Mouse (Mus musculus) gastrocnemius, postnatal 36 days (tissue): Measurements from ENCODE around the gene Med19. TPM values are rescaled to one million over a fixed set of nuclear protein-coding genes. Genes with fewer than 3 reads are reported as not detected.
"Not testable (repeated sequence)": the region's sequence is repeated elsewhere in the genome, so short reads cannot be mapped to it uniquely, and the experiment has no call there.

Experiments
- DNase-seq, 2 experiments: peaks; one replicate each; pipeline ENCODE4 v3.0.0; 2022
- intact Hi-C: fragments of 180-260 bp; cut with DNase I; formaldehyde crosslinking; loops from one replicate; pipeline ENCODE4 v1.15.1; 2025
- total RNA-seq, 2 experiments: library from RNA; stranded (reverse); gene quantifications; 2 replicates each; pipeline ENCODE4 v1.2.3; 2021

The Med19 gene
- total RNA-seq, 2 experiments from 2014 or later: 5.2 to 6.7 TPM

GRCm38 (mm10) chr2:84662866-84663265, 15.3 kb upstream of the Med19 start:
- intact Hi-C loops: no loop called here
- no peak for DNase-seq

- no peak for DNase-seq
- intact Hi-C loops: no loop called here
Measured at GRCm38 (mm10) chr2:84666081-84666480, 12.1 kb upstream of the Med19 start.

GRCm38 (mm10) chr2:84669828-84670568, 8.2 kb upstream of the Med19 start:
- intact Hi-C loops: no loop called here
- no peak for DNase-seq

GRCm38 (mm10) chr2:84670569-84670933, 7.7 kb upstream of the Med19 start, which contains the start of gene Selenoh:
Selenoh (minus strand) TSS chr2:84670770.
- peak; percentile 49 to 54 for DNase-seq
- intact Hi-C loops: no loop called here

- intact Hi-C loops: not testable (repeated sequence)
Measured at GRCm38 (mm10) chr2:84671535-84671934, 6.7 kb upstream of the Med19 start.

GRCm38 (mm10) chr2:84677270-84677967, 783 bp upstream of the Med19 start:
- intact Hi-C loops: loop anchor here (5.0 kb wide), 1 partner anchor 35 kb away; no protein-coding TSS in a partner anchor
- no peak for DNase-seq

More at GRCm38 (mm10) chr2:84671535-84671934, 6.7 kb upstream of the Med19 start:
- not testable (repeated sequence) for DNase-seq

GRCm38 (mm10) chr2:84679016-84679415, 814 bp downstream of the Med19 start, which contains the start of gene Tmx2:
Tmx2 (minus strand) TSS chr2:84679140.
- intact Hi-C loops: loop anchor here (5.0 kb wide), 1 partner anchor 33 kb away; no protein-coding TSS in a partner anchor
- DNase-seq: no peak

- intact Hi-C loops: no loop called here
- no peak for DNase-seq
Measured at GRCm38 (mm10) chr2:84682605-84683183, 4.5 kb downstream of the Med19 start.

GRCm38 (mm10) chr2:84688080-84688844, 10.1 kb downstream of the Med19 start:
- intact Hi-C loops: no loop called here

GRCm38 (mm10) chr2:84690050-84690449, 11.8 kb downstream of the Med19 start:
- DNase-seq: no peak
- intact Hi-C loops: no loop called here

More at GRCm38 (mm10) chr2:84688080-84688844, 10.1 kb downstream of the Med19 start:
- no peak for DNase-seq

- DNase-seq: no peak
- intact Hi-C loops: no loop called here
Measured at GRCm38 (mm10) chr2:84695007-84695695, 16.9 kb downstream of the Med19 start.

GRCm38 (mm10) chr2:84703497-84703896, 25.3 kb downstream of the Med19 start:
- intact Hi-C loops: no loop called here
- DNase-seq: no peak

- intact Hi-C loops: no loop called here
- no peak for DNase-seq
Measured at GRCm38 (mm10) chr2:84704329-84704728, 26.1 kb downstream of the Med19 start.

- DNase-seq: no peak
- intact Hi-C loops: no loop called here
Measured at GRCm38 (mm10) chr2:84705295-84705694, 27.1 kb downstream of the Med19 start.

- DNase-seq: no peak
- intact Hi-C loops: no loop called here
Measured at GRCm38 (mm10) chr2:84707523-84707922, 29.3 kb downstream of the Med19 start.

GRCm38 (mm10) chr2:84711898-84712297, 33.7 kb downstream of the Med19 start:
- intact Hi-C loops: loop anchor here (5.0 kb wide), 1 partner anchor 35 kb away; the partner anchor contains the start of genes Gm28635, Med19 and Tmx2
- no peak for DNase-seq

GRCm38 (mm10) chr2:84714422-84714810, 36.2 kb downstream of the Med19 start:
- intact Hi-C loops: loop anchor here (5.0 kb wide), 1 partner anchor 37 kb away; the partner anchor contains the start of genes Gm28635, Med19 and Tmx2
- no peak for DNase-seq

- DNase-seq: peak; percentile 98
- intact Hi-C loops: loop anchor here (5.0 kb wide), 1 partner anchor 38 kb away; the partner anchor contains the start of genes Gm28635, Med19 and Tmx2
Measured at GRCm38 (mm10) chr2:84714811-84715561, 36.8 kb downstream of the Med19 start, which contains the start of gene Zdhhc5. Zdhhc5 (minus strand) TSS chr2:84715180.
